Mouse (Mus musculus) liver, embryonic 14.5 days (tissue): Measurements from ENCODE around the gene Hprt.

Experiments used
- CTCF ChIP-seq: IDR thresholded peaks from 2 replicates; pipeline ENCODE4 v1.5.1; 2016; ENCODE audit warnings: antibody characterized with exemption, low read depth, control low read depth
- EP300 ChIP-seq: IDR thresholded peaks from 2 replicates; pipeline ENCODE4 v1.6.1; 2016; ENCODE audit warnings: antibody characterized with exemption, low read depth

GRCm38 (mm10) chrX:52972680-52973079, 15.3 kb upstream of the Hprt start:
- TF ChIP-seq CTCF = no peak
- no peak for TF ChIP-seq EP300
